Mouse (Mus musculus): ENCODE measurements around the gene Rps6ka2. TPM values are rescaled to one million over a fixed set of nuclear protein-coding genes. Genes with fewer than 3 reads are reported as not detected.
"Not testable (repeated sequence)": the region's sequence is repeated elsewhere in the genome, so short reads cannot be mapped to it uniquely, and the experiment has no call there.

Rps6ka2 gene
- polyA plus RNA-seq, 1 experiment from 2014 or later = 18.7 TPM

DNA sequence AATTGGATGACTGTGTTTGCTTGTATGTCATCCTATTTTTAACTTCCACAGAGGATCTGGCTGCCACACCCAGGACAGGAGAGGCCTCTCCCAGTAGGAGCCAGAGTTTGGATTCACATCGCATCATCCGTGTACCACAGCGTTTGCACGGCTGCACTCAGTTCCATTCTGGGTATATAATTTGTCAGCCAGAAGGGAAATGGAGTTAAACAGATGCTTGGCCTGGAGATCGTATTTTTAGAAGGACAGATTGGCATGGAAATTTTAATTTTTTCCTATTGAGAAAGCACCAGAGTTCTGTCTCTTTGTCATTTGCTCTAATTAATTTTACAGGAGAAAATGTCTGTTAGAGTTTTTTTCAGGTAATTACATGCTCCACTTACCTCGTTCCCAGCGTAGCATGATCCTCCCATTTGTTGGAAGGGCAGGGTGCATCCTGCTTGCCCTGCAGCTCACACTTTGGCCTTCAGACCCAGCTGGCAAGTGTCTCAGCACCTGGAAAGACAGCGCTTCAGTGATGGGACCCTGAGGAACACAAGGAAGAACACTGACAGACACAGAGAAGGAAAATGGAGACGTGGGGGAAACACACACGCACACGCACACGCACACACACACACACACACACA, 116.6 kb downstream of the Rps6ka2 start:
- Histone ChIP-seq H3K27me3 (replicated peaks; ENCODE audit: control insufficient read depth, insufficient read depth, low read length) (no peaks in the 10 kb centered on the region), H3K4me1 (ENCODE audit: control insufficient read depth, insufficient read depth, low read depth, low read length) (peaks cover 3% of the 10 kb centered on the region), H3K4me3 (ENCODE audit: low read length) (no peak overlapping the region), H3K9me3 (ENCODE audit: control insufficient read depth, low read length) (no peaks in the 10 kb centered on the region), H3K36me3 (ENCODE audit: control insufficient read depth, insufficient read depth, low read length) (peaks cover 6% of the 10 kb centered on the region; the same call in 1 of the 2 replicates), H3K4me2 (ENCODE audit: low read length) (no peak overlapping the region), H3K9ac (ENCODE audit: low read depth, low read length) (no peak overlapping the region), H3K27ac (ENCODE audit: low read depth, low read length) (0 out of 2 replicates have a peak overlapping the region, but pooled peaks have one; percentile 27)
- WGBS = 56% methylated on average over 12 of the region's 12 CpGs
- ATAC-seq = no peak

- Histone ChIP-seq H3K27me3 (replicated peaks; ENCODE audit: control insufficient read depth, insufficient read depth, low read length) (no peaks in the 10 kb centered on the region), H3K9me3 (ENCODE audit: control insufficient read depth, low read length) (no peaks in the 10 kb centered on the region), H3K27ac (ENCODE audit: low read depth, low read length) (no peak overlapping the region), H3K4me1 (ENCODE audit: control insufficient read depth, insufficient read depth, low read depth, low read length) (no peaks in the 10 kb centered on the region; the same call in 1 of the 2 replicates), H3K9ac (ENCODE audit: low read depth, low read length) (no peak overlapping the region), H3K36me3 (ENCODE audit: control insufficient read depth, insufficient read depth, low read length) (peaks cover 5% of the 10 kb centered on the region; the same call in 1 of the 2 replicates), H3K4me2 (ENCODE audit: low read length) (no peak overlapping the region), H3K4me3 (ENCODE audit: low read length) (no peak overlapping the region)
- 45% methylated on average over 11 of the region's 11 CpGs for WGBS
- ATAC-seq = peak; percentile 85
Measured at GRCm38 (mm10) chr17:7292012-7292684, 122.2 kb downstream of the Rps6ka2 start.

- H3K9me3 ChIP-seq (ENCODE audit: control insufficient read depth, low read length); H3K4me3 ChIP-seq (ENCODE audit: low read length); H3K4me2 ChIP-seq (ENCODE audit: low read length); H3K36me3 ChIP-seq (ENCODE audit: control insufficient read depth, insufficient read depth, low read length); H3K4me1 ChIP-seq (ENCODE audit: control insufficient read depth, insufficient read depth, low read depth, low read length); H3K27ac ChIP-seq (ENCODE audit: low read depth, low read length); H3K9ac ChIP-seq (ENCODE audit: low read depth, low read length); H3K27me3 ChIP-seq (replicated peaks; ENCODE audit: control insufficient read depth, insufficient read depth, low read length): not testable (repeated sequence)
- WGBS = 68% methylated on average over 8 of the region's 8 CpGs
- peak; percentile 92 for ATAC-seq
Measured at GRCm38 (mm10) chr17:7306278-7307196, 136.6 kb downstream of the Rps6ka2 start.

DNA sequence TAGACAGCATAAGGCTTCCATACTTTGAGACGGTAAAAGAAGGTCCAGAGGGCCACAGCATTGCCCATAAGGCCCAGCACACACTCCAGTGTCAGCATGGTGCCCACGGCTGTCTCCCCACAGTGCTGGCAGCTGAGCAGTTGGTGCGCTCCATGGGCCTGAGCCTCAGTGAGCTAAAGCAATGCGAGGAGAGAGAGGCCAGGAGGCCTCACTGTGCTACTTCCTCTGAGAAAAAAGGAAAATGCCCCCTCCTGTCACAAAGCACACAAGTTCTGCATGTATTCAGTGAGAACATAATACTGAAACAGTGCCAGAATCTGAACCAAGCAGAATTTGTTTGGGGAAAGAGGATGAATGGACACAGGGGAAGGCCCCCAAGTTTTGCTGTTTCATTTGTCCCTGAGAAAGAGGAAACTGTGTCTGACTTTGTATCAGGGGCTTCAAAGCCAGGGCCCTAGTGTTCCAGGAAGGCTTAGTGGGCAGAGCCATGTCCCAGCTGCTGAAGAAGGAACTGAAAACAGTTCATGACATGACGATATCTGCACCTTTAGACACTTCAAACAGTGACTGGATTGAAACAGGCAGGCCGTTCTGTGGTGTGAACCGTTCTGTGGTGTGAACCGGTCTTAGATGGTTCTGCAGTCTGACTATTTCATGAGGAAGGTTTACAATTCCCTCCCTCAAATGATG, 145.9 kb downstream of the Rps6ka2 start:
- H3K9me3 ChIP-seq (ENCODE audit: control insufficient read depth, low read length); H3K27ac ChIP-seq (ENCODE audit: low read depth, low read length): not testable (repeated sequence)

DNA sequence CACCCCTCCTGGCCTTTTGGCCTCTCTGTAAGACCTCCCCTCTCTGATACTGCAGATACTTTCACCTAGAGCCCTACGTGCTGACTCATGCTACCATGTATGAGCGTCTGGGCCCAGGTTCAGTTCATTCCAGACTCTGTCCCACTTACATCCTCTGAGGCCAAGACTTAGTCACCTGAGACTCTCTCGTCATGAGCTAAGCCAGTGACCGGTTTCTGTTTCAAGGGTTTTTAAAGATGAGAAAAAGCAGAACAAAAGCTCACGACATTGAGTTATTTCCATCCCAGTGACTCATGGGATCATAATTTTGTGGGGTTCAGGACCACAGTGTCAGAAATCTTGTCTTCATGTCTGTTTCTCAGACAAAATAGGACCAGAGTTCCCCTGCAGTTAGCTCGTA, 149.9 kb downstream of the Rps6ka2 start:
- not testable (repeated sequence) for H3K27me3 ChIP-seq (replicated peaks; ENCODE audit: control insufficient read depth, insufficient read depth, low read length); H3K36me3 ChIP-seq (ENCODE audit: control insufficient read depth, insufficient read depth, low read length); ATAC-seq; H3K9ac ChIP-seq (ENCODE audit: low read depth, low read length); H3K4me2 ChIP-seq (ENCODE audit: low read length); H3K4me3 ChIP-seq (ENCODE audit: low read length); H3K4me1 ChIP-seq (ENCODE audit: control insufficient read depth, insufficient read depth, low read depth, low read length); H3K27ac ChIP-seq (ENCODE audit: low read depth, low read length); H3K9me3 ChIP-seq (ENCODE audit: control insufficient read depth, low read length)
- WGBS = 91% methylated on average over 6 of the region's 6 CpGs

More for the DNA sequence above, 145.9 kb downstream of the Rps6ka2 start:
- ATAC-seq; H3K4me3 ChIP-seq (ENCODE audit: low read length); H3K27me3 ChIP-seq (replicated peaks; ENCODE audit: control insufficient read depth, insufficient read depth, low read length); H3K9ac ChIP-seq (ENCODE audit: low read depth, low read length); H3K36me3 ChIP-seq (ENCODE audit: control insufficient read depth, insufficient read depth, low read length); H3K4me1 ChIP-seq (ENCODE audit: control insufficient read depth, insufficient read depth, low read depth, low read length); H3K4me2 ChIP-seq (ENCODE audit: low read length): not testable (repeated sequence)
- WGBS = 85% methylated on average over 6 of the region's 8 CpGs

- H3K27me3 ChIP-seq (replicated peaks; ENCODE audit: control insufficient read depth, insufficient read depth, low read length); H3K9me3 ChIP-seq (ENCODE audit: control insufficient read depth, low read length); H3K4me2 ChIP-seq (ENCODE audit: low read length); H3K4me3 ChIP-seq (ENCODE audit: low read length); H3K27ac ChIP-seq (ENCODE audit: low read depth, low read length); H3K36me3 ChIP-seq (ENCODE audit: control insufficient read depth, insufficient read depth, low read length); H3K9ac ChIP-seq (ENCODE audit: low read depth, low read length); H3K4me1 ChIP-seq (ENCODE audit: control insufficient read depth, insufficient read depth, low read depth, low read length); ATAC-seq: not testable (repeated sequence)
- WGBS = 96% methylated on average over 3 of the region's 5 CpGs
Measured at GRCm38 (mm10) chr17:7324346-7324745, 154.4 kb downstream of the Rps6ka2 start, which contains the start of gene Tcp10a. TSS of gene Tcp10a (plus strand) at chr17:7324646.

- H3K36me3 ChIP-seq (ENCODE audit: control insufficient read depth, insufficient read depth, low read length); H3K27ac ChIP-seq (ENCODE audit: low read depth, low read length); ATAC-seq; H3K27me3 ChIP-seq (replicated peaks; ENCODE audit: control insufficient read depth, insufficient read depth, low read length); H3K4me2 ChIP-seq (ENCODE audit: low read length); H3K4me1 ChIP-seq (ENCODE audit: control insufficient read depth, insufficient read depth, low read depth, low read length); H3K4me3 ChIP-seq (ENCODE audit: low read length); H3K9ac ChIP-seq (ENCODE audit: low read depth, low read length); H3K9me3 ChIP-seq (ENCODE audit: control insufficient read depth, low read length): not testable (repeated sequence)
- WGBS = 75% methylated on average over 3 of the region's 8 CpGs
Measured at GRCm38 (mm10) chr17:7326415-7326814, 156.5 kb downstream of the Rps6ka2 start.

- not testable (repeated sequence) for H3K4me2 ChIP-seq (ENCODE audit: low read length); H3K36me3 ChIP-seq (ENCODE audit: control insufficient read depth, insufficient read depth, low read length); H3K9me3 ChIP-seq (ENCODE audit: control insufficient read depth, low read length); H3K27ac ChIP-seq (ENCODE audit: low read depth, low read length); H3K4me3 ChIP-seq (ENCODE audit: low read length); ATAC-seq; H3K9ac ChIP-seq (ENCODE audit: low read depth, low read length); H3K27me3 ChIP-seq (replicated peaks; ENCODE audit: control insufficient read depth, insufficient read depth, low read length); H3K4me1 ChIP-seq (ENCODE audit: control insufficient read depth, insufficient read depth, low read depth, low read length)
- WGBS = 83% methylated on average over 3 of the region's 5 CpGs
Measured at GRCm38 (mm10) chr17:7332745-7333144, 162.8 kb downstream of the Rps6ka2 start.

Measured in hindbrain, embryonic 16.5 days (tissue).